Mouse (Mus musculus) lung, postnatal 14 days (tissue): Measurements from ENCODE around the gene Sec16a.

Experiments
- DNase-seq: peaks from one replicate; pipeline ENCODE4 v3.0.0; 2021

The Sec16a gene

GRCm38 (mm10) chr2:26437221-26437620, 7.8 kb downstream of the Sec16a start:
- DNase-seq, result no peak

- no peak for DNase-seq
These were observed 10.0 kb downstream of the Sec16a start for GRCm38 (mm10) chr2:26434791-26435572.

GRCm38 (mm10) chr2:26429851-26430250, 15.2 kb downstream of the Sec16a start:
- DNase-seq, result no peak

GRCm38 (mm10) chr2:26424541-26424940, 20.5 kb downstream of the Sec16a start:
- DNase-seq, result no peak

- no peak for DNase-seq
These were observed 21.9 kb downstream of the Sec16a start for GRCm38 (mm10) chr2:26423086-26423485.

GRCm38 (mm10) chr2:26421969-26422368, 23.0 kb downstream of the Sec16a start:
- no peak for DNase-seq

- no peak for DNase-seq
These were observed 26.9 kb downstream of the Sec16a start for GRCm38 (mm10) chr2:26418120-26418519.

- no peak for DNase-seq
These were observed 27.9 kb downstream of the Sec16a start for GRCm38 (mm10) chr2:26417066-26417465.

GRCm38 (mm10) chr2:26410931-26411411, 34.0 kb downstream of the Sec16a start:
- DNase-seq, result no peak

GRCm38 (mm10) chr2:26410091-26410490, 34.9 kb downstream of the Sec16a start:
- no peak for DNase-seq

GRCm38 (mm10) chr2:26409362-26409761, 35.7 kb downstream of the Sec16a start:
- no peak for DNase-seq

GRCm38 (mm10) chr2:26408515-26409356, 36.3 kb downstream of the Sec16a start, which contains the start of gene Inpp5e:
Inpp5e (minus strand) TSS chr2:26409203.
- peak; percentile 99 for DNase-seq

GRCm38 (mm10) chr2:26403306-26403705, 41.7 kb downstream of the Sec16a start:
- no peak for DNase-seq

- DNase-seq, result no peak
These were observed 42.8 kb downstream of the Sec16a start for GRCm38 (mm10) chr2:26402265-26402664.

- no peak for DNase-seq
These were observed 44.0 kb downstream of the Sec16a start for GRCm38 (mm10) chr2:26401023-26401422.

- DNase-seq, result no peak
These were observed 44.7 kb downstream of the Sec16a start for GRCm38 (mm10) chr2:26400296-26400695.

- DNase-seq, result no peak
These were observed 45.4 kb downstream of the Sec16a start for GRCm38 (mm10) chr2:26399647-26400046.

- no peak for DNase-seq
These were observed 46.0 kb downstream of the Sec16a start for GRCm38 (mm10) chr2:26398978-26399377.

GRCm38 (mm10) chr2:26391617-26392016, 53.4 kb downstream of the Sec16a start:
- no peak for DNase-seq

GRCm38 (mm10) chr2:26390954-26391353, 54.1 kb downstream of the Sec16a start:
- DNase-seq, result no peak

- peak; percentile 87 for DNase-seq
These were observed 55.8 kb downstream of the Sec16a start, which contains the start of the genes Entr1 and Pmpca for GRCm38 (mm10) chr2:26389154-26389690. Entr1 (minus strand) TSS chr2:26389316. Pmpca (plus strand) TSS chr2:26389339.

- no peak for DNase-seq
These were observed 56.3 kb downstream of the Sec16a start for GRCm38 (mm10) chr2:26388682-26389153.

- no peak for DNase-seq
These were observed 57.3 kb downstream of the Sec16a start for GRCm38 (mm10) chr2:26387713-26388112.
